Mouse (Mus musculus) testis, adult 2 months (tissue): ENCODE measurements around the gene Fam92b.

Experiments used
- CTCF ChIP-seq: fragments of 200-500 bp; IDR thresholded peaks from 2 replicates; pipeline ENCODE4 v1.5.1; 2012; ENCODE audit warnings: low read depth, mild to moderate bottlenecking, inconsistent platforms, low read length, moderate library complexity; ENCODE audit not compliant: control insufficient read depth, insufficient read depth, insufficient replicate concordance
- POLR2A ChIP-seq: fragments of 200-500 bp; IDR thresholded peaks from 2 replicates; pipeline ENCODE4 v1.6.1; 2012; ENCODE audit warnings: low read depth, mild to moderate bottlenecking, inconsistent platforms, low read length, moderate library complexity; ENCODE audit not compliant: control insufficient read depth

DNA sequence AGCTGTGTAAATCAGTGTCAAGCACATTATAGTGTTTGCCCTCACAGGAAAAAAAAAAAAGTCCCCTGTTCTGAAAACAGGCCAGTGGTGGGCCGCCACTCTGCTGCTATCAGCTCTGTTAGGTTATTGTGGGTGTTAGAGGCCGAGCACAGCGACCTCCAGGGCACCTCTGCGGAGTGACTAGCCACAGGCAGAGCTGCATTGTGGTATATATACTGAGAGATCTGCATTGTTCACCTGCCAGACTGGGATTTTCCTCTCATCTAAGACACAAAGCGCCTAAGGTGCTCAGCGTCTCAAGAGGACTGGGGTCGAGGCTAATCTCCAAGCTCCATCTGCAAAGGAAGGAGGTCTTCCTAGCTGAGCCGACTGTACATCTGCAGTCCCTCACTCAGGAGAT, 13.9 kb downstream of the Fam92b start:
- TF ChIP-seq POLR2A (no peak), CTCF (no peak)
